Mouse (Mus musculus) inflammation-experienced regulatory T-cells, adult 16 weeks (primary cell): ENCODE data around the gene Ugcg. TPM values are rescaled to one million over a fixed set of nuclear protein-coding genes. Genes with fewer than 3 reads are reported as not detected.

Experiments
- polyA plus RNA-seq: library from polyadenylated mRNA; unstranded; fragments of 100-300 nt; shearing (Covaris generic); gene quantifications from one replicate; pipeline ENCODE4 v1.2.1, GENCODE M21; 2017

The Ugcg gene
- polyA plus RNA-seq, result 14.9 TPM

GRCm38 (mm10) chr4:59188802-59189545 lies at the start of gene Ugcg:
Gene Ugcg (plus strand): TSS chr4:59189257.

Other genes with a start within 250 kb of the Ugcg start
- gene Zkscan16, start 245.6 kb upstream of the Ugcg start, polyA plus RNA-seq, result not detected
- 0.46 TPM for gene Ptgr1, start 202.1 kb upstream of the Ugcg start, polyA plus RNA-seq
- gene Dnajc25, start 194.2 kb upstream of the Ugcg start, polyA plus RNA-seq, result 0.63 TPM
- not detected for gene Gm20503, start 186.0 kb upstream of the Ugcg start, polyA plus RNA-seq
- gene Gng10, start 154.2 kb upstream of the Ugcg start, polyA plus RNA-seq, result 134 TPM
- gene AI481877, start 50.3 kb upstream of the Ugcg start, polyA plus RNA-seq, result not detected
- 4.7 TPM for gene Susd1, start 249.4 kb downstream of the Ugcg start, polyA plus RNA-seq